Mouse (Mus musculus) macrophage (primary cell): ENCODE measurements at regions not wholly inside any gene's neighbourhood (a gene's known extent, or its start where the extent isn't known, plus 50 kb on each side); places are given as distances from the start of the nearest gene placed in this dataset.

Source experiments
- H3K27ac ChIP-seq: fragments of 350-480 bp; formaldehyde crosslinking; 2 replicates; pipeline ENCODE4 v1.9.0; 2021
- H3K36me3 ChIP-seq: fragments of 350-480 bp; formaldehyde crosslinking; 2 replicates; pipeline ENCODE4 v1.9.0; 2021; ENCODE audit errors: inconsistent target
- H3K4me3 ChIP-seq: fragments of 350-480 bp; formaldehyde crosslinking; 2 replicates; pipeline ENCODE4 v1.9.0; 2021; ENCODE audit errors: inconsistent target
- H3K79me2 ChIP-seq: fragments of 350-480 bp; formaldehyde crosslinking; 2 replicates; pipeline ENCODE4 v1.9.0; 2021; ENCODE audit errors: inconsistent target
- WGBS: methylation state at CpG from one replicate; pipeline ENCODE4 v1.1.7; 2026; ENCODE audit warnings: inconsistent platforms; ENCODE audit not compliant: missing documents; 5-methylcytosine and 5-hydroxymethylcytosine counted together

DNA sequence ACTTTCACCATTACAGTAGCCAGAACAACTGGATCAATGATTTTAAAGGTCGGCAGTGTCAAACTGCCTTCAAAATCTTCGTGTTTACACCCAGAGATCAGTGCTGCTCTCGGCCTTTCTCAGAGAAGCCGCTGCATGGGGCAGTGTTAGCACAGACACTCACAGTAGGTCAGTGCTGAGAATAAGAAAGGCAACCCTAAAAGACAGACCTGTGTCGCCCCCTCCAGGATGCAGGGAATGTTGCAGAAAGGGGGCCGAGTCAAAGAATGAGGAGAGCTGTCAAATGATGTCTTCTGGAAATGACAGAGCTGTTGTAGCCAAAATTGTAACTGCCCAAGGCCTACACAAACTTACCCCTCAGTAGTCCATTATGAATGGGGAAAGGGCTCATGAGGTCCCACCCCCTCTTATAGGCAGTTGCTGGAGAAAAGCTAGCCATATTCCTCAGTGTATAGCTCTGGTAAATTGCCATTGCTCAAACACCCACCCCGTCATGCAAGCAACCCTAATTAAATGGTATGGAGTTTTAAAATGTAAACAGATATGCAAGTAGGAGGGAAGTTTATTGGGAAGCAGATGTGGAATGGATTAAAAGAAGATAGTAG is 98.8 kb downstream of the S1pr1 start:
- Histone ChIP-seq H3K4me3 (no peak overlapping the region), H3K36me3 (no peaks in the 10 kb centered on the region), H3K27ac (no peak overlapping the region), H3K79me2 (no peaks in the 10 kb centered on the region)
- WGBS, result 52% methylated on average over 7 of the region's 7 CpGs

DNA sequence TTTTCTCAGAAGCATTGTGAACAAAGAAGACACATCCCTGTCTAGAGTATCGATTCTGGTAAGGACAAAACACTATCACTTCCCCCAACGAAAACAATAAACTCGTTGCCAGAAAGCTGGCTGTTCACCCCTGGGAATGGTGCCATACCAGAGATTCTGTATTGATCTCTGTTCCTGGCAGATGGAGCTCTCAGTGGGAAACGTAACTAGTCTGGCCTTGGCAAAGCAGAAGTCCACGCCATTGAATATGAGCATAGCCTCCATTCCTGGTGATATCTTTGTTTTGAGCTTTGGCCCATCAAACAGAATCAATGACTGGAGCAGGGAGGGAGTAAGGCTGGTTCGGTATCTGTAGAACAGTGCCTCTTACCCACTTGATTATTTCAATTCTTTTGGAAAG is 102.0 kb downstream of the S1pr1 start:
- H3K36me3 ChIP-seq, result no peaks in the 10 kb centered on the region

DNA sequence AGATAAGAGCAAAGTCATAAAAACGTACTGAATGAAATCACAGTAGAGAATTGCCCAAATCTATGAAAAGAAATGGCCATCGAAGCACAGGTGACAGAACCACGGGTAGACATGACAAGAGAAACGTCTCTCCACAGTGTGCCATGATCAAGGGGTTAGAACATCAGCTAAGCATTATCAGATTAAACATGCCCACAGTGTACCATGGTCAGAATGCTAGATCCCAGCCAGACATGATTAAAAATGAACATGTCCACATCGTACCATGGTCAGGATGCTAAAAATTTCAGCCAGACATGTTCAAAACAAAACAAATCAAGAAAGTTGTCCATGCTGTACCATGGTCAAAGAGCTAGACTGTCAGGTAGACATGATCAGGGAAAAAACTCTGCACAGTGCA is 106.8 kb downstream of the S1pr1 start:
- WGBS, result 97% methylated on average over 5 of the region's 5 CpGs
- Histone ChIP-seq H3K79me2 (no peaks in the 10 kb centered on the region), H3K36me3 (no peaks in the 10 kb centered on the region), H3K4me3 (no peak overlapping the region), H3K27ac (no peak overlapping the region)

More for the DNA sequence above, 102.0 kb downstream of the S1pr1 start:
- H3K79me2 ChIP-seq, result no peaks in the 10 kb centered on the region
- 90% methylated on average over 6 of the region's 6 CpGs for WGBS
- no peak overlapping the region for H3K4me3 ChIP-seq
- no peak overlapping the region for H3K27ac ChIP-seq

DNA sequence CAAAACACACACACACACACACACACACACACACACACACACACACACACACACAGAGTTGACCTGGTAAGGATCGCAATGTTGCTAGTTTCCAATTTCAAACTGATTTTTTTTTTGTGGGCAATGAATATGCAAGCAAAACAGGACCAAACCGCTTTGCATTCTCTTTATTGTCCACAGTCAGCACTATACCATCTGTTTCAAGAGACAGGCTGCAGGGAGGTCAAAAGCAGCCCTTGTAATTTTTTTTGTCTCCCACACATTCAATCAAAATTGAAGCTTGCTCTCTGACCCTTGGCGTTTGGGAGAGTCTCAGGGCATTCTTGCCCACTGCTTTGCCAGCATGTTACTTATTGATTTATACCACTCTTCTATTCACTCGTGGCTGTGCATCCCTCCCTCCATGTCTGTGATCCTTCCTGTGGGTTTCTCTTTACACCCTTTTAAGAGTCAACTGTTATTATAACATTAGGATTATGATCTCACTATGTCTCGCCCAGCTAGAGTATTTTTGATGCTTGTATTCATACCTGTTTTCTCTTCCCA is 110.1 kb downstream of the S1pr1 start:
- Histone ChIP-seq H3K4me3 (no peak overlapping the region), H3K36me3 (no peaks in the 10 kb centered on the region), H3K79me2 (no peaks in the 10 kb centered on the region), H3K27ac (no peak overlapping the region)
- WGBS, result 88% methylated on average over 5 of the region's 5 CpGs

DNA sequence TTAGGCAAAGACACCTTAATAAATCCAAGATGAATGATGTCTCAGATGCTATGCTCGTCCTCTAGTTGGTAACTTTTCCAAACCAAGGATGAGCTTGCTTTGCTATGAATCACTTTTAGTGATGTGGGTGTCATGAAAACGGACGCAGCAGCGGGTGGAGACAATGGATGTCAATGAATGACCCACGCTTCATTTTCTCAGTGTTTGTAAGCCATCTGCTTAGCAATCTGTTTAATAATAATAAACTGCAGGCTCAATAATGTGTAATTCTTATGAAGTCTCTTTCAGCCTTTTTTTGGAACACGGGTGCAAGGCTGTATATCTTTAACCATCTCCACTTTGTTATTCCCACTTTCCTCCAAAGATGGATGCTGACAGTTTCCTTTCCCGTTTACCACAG is 110.6 kb downstream of the S1pr1 start:
- no peaks in the 10 kb centered on the region for H3K36me3 ChIP-seq
- H3K4me3 ChIP-seq, result no peak overlapping the region
- H3K79me2 ChIP-seq, result no peaks in the 10 kb centered on the region
- 93% methylated on average over 7 of the region's 7 CpGs for WGBS
- no peak overlapping the region for H3K27ac ChIP-seq

DNA sequence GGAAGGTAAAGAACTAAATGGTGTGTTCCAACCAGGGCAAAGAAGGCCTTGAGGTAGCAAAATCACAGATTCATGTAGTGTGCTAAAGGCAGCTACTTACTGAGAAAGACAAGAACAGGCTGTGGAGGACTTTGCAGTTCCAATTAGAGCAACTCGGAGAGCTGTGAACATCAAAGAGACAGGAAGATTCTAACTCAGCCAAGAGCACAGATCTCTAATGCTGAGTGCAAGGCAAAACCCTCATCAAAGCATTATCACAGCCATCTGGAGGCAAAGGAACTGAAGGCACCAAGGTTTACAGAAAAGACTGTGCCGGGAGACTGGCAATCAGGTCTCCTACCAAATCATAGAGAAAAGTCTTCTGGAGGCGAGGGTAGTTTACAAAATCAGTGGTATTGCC is 111.1 kb downstream of the S1pr1 start:
- no peak overlapping the region for H3K27ac ChIP-seq
- no peaks in the 10 kb centered on the region for H3K36me3 ChIP-seq
- 87% methylated on average over 3 of the region's 3 CpGs for WGBS
- no peak overlapping the region for H3K4me3 ChIP-seq
- H3K79me2 ChIP-seq, result no peaks in the 10 kb centered on the region

DNA sequence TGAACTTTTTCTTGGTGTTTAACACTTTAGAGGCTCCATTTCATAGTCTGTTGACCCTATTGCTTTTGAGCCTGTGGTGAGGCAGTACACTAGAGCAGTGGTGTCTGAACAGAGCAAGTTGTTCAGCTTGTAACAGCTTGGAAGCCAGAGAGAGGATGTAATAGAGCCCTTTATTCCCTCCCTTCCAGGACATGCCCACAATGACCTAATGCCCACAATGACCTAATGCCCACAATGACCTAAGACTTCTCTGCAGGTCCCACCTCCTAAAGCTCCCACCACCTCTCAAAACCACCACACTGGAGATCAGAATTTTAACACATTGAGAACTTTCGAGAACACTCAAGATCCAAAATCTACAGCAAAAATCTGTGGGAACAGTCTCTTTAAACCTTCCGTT is 115.6 kb downstream of the S1pr1 start:
- Histone ChIP-seq H3K4me3 (no peak overlapping the region), H3K79me2 (no peaks in the 10 kb centered on the region), H3K27ac (no peak overlapping the region), H3K36me3 (no peaks in the 10 kb centered on the region)
- WGBS, result 90% methylated on average over 2 of the region's 2 CpGs

DNA sequence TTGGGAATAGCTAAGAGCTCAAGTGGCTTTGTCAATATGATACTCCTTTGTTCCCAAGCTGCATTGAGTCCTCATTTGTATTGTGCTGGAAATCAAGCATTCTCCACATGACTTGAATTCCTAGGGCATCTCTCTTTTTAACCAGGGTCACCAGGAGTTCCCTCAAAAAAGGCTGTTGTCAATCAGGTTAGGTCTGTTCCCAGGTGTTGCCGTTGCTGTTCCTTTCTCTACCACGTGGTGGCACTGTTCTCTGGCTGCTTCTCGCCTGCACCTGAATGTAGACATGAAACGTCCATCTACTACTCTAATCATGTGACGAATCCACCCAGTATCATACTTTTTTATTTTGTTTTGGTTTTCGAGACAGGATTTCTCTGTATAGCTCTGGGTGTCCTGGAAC is 118.3 kb downstream of the S1pr1 start:
- no peak overlapping the region for H3K4me3 ChIP-seq
- H3K27ac ChIP-seq, result no peak overlapping the region
- H3K79me2 ChIP-seq, result no peaks in the 10 kb centered on the region
- WGBS, result 8% methylated on average over 6 of the region's 6 CpGs
- H3K36me3 ChIP-seq, result no peaks in the 10 kb centered on the region

DNA sequence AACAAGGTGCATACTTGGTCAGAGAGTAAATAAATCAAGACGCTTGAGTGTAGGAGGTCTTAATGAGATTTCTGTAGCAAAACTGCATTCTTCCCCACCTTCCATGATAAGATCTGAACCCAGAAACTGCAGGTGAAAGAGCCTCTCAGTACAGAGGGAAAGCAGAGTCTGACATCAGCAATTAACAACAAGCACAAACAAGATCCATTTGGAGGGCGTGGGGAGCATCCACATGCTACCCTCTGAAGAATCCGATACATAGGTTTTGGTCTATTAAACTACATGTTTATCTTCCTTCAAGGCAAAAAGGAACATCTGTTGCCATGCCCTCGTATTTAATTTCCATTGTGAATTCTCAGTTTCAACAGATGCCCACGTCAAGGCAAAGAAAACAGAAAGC is 124.2 kb downstream of the S1pr1 start:
- Histone ChIP-seq H3K79me2 (no peaks in the 10 kb centered on the region), H3K4me3 (no peak overlapping the region), H3K27ac (no peak overlapping the region), H3K36me3 (no peaks in the 10 kb centered on the region)
- 85% methylated on average over 5 of the region's 5 CpGs for WGBS

DNA sequence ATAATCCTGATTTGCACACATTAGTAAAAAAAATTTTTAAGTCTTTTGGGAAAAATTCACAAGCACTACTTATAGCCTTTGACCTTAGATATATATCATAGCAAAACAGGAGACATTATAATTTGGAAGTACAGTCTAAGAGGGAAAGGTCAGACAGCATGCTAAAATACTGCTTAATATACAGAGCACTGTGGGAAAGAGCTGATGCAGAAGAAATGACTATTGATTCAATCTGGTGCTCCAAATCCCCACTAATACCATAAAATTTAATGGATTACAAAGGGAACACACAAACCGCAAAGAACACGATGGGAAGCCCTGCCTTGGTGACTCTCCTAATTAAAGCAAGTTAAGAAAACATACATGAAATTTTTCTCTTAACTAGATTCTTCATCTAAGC is 126.3 kb downstream of the S1pr1 start:
- no peak overlapping the region for H3K27ac ChIP-seq
- H3K79me2 ChIP-seq, result no peaks in the 10 kb centered on the region
- H3K36me3 ChIP-seq, result no peaks in the 10 kb centered on the region
- H3K4me3 ChIP-seq, result no peak overlapping the region
- 83% methylated on average over 2 of the region's 2 CpGs for WGBS

DNA sequence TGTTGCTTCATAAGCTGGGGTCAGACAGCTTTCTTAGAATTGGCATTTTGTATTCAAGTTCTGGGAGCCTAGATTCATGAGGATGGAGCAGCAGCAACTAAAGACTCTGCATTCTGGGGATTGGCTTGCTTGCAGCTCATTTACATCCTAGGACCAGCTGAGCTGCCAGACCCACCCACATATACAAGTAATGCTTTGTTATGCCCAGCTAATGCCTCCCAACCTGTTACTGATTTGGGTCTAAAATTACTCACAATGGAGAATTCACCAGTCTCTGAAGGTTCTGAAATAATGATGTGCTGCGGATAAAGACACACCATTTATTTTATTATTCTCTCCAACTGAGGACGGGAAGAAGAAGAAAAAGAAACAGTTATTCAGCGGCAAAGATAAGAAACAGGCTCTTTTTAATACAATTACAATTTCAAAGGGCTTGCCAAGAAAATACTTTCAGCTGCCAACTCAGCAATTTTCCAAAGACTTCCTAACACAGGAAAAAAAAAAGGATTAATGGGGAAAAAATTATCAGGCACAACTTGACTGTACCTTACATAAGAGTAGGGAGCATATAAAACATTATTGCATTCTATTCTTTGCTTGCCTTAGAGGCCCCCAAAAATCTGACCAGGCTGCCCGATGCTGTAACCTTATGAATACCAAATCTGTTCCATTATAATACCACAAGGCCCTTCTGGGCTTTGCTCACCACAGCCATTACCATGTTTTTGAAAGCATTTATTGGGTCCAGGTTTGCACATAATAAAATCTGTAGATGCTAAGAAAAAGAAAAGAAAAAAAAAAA is 134.5 kb downstream of the S1pr1 start:
- no peak overlapping the region for H3K27ac ChIP-seq
- H3K79me2 ChIP-seq, result no peaks in the 10 kb centered on the region
- H3K36me3 ChIP-seq, result no peaks in the 10 kb centered on the region
- no peak overlapping the region for H3K4me3 ChIP-seq
- 90% methylated on average over 3 of the region's 4 CpGs for WGBS

DNA sequence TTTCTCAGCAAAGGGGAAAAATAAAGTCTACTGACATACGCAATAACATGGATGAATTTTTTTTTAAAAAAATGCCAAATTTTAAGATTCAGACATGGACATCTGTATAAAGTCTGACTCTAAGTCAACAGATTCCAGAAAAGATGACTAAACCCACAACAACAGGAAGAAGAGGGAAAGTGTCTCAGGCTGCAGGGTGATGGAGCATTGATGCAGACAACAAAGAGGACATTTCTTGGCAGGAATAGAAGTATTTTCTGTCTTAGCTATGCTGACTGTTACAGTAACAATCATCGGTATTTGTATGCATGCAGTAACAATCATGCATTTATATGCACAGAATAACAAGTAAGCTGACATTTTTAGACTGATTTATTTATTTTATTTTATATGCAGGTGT is 139.5 kb downstream of the S1pr1 start:
- no peaks in the 10 kb centered on the region for H3K36me3 ChIP-seq
- no peak overlapping the region for H3K4me3 ChIP-seq
- H3K27ac ChIP-seq, result no peak overlapping the region
- H3K79me2 ChIP-seq, result no peaks in the 10 kb centered on the region
- WGBS, result 100% methylated on average over 2 of the region's 2 CpGs

DNA sequence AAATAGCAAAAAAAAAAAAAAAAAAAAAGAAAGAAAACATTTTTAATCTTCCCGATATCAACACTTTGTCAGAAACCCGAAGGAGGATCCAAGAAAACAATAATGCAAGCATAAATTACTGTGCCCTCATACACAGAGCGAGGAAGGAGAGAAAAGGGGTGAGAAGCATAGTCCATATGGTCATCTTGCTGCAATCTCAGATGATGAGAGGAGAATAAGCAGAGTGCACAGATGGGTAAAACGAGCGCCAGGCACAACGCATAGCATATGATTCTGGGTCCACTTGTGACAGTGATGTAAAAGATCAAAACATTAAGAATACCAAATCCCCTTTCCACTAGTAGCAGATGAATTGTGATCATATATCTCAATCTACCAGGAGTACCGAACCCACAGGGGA is 152.1 kb downstream of the S1pr1 start:
- H3K36me3 ChIP-seq, result no peaks in the 10 kb centered on the region
- 87% methylated on average over 7 of the region's 7 CpGs for WGBS
- no peaks in the 10 kb centered on the region for H3K79me2 ChIP-seq
- no peak overlapping the region for H3K4me3 ChIP-seq
- H3K27ac ChIP-seq, result no peak overlapping the region

DNA sequence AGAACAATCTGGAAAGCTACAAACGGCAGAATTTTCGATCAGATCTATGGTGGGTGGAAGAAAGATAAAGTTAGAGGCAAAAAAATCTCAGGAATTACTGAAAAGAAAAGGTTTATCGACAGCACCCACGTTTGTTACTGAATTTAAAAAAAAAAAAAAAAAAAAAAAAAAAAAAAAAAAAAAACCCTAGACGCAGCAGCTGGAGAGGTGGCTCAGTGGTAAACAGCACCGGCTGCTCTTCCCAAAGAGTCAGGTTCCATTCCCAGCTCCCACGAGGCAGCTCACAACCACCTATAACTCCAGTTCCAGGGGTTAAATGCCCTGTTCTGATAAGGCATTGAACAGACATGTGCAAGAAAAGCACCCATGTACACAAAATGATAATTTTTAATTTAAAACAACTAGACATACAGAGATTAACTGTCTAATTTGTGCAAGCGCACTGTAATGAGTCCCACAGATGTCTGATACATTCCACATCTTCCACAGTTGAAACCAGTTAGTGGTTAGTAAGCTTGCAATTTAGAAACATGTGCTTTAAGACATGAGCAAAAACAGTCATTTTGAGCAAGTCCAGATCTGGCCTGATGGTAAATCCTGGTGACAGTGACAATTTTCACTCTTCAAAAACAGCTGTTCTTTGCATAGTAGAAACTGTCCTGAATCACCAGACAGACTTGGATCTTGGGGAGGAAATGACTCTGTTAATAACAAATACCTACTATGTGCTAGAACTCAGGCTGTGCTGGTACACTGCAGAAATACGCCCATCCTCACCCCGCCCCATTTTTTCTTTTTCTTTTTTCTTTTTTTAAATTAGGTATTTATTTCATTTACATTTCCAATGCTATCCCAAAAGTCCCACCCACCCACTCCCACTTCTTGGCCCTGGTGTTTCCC is 159.8 kb downstream of the S1pr1 start:
- Histone ChIP-seq H3K27ac (no peak overlapping the region), H3K79me2 (no peaks in the 10 kb centered on the region), H3K36me3 (no peaks in the 10 kb centered on the region), H3K4me3 (no peak overlapping the region)
- 85% methylated on average over 9 of the region's 10 CpGs for WGBS
